Mouse (Mus musculus) hindbrain, embryonic 16.5 days (tissue): ENCODE measurements at regions not wholly inside any gene's neighbourhood (a gene's known extent, or its start where the extent isn't known, plus 50 kb on each side); places are given as distances from the start of the nearest gene placed in this dataset.

Experiments used
- ATAC-seq: fragments of 200-750 bp; cut with Nextera tagmentation; 2 replicates; pipeline ENCODE4 v1.8.0; 2017; ENCODE audit warnings: moderate TSS enrichment, moderate library complexity
- H3K27ac ChIP-seq: fragments of 300-500 bp; sonication (generic); 2 replicates; pipeline ENCODE4 v1.5.1; 2014; ENCODE audit warnings: low read depth, mild to moderate bottlenecking, control low read depth, low read length, moderate library complexity
- H3K27me3 ChIP-seq: fragments of 300-500 bp; sonication (generic); replicated peaks from 2 replicates; pipeline ENCODE4 v1.6.1; 2014; ENCODE audit warnings: low read length; ENCODE audit not compliant: control insufficient read depth, insufficient read depth
- H3K36me3 ChIP-seq: fragments of 300-500 bp; sonication (generic); 2 replicates; pipeline ENCODE4 v1.6.1; 2014; ENCODE audit warnings: mild to moderate bottlenecking, low read length, moderate library complexity, mixed read lengths; ENCODE audit not compliant: control insufficient read depth, insufficient read depth
- H3K4me1 ChIP-seq: fragments of 300-500 bp; sonication (generic); 2 replicates; pipeline ENCODE4 v1.6.1; 2014; ENCODE audit warnings: low read depth, low read length; ENCODE audit not compliant: control insufficient read depth, insufficient read depth
- H3K4me2 ChIP-seq: fragments of 300-500 bp; sonication (generic); 2 replicates; pipeline ENCODE4 v1.6.1; 2014; ENCODE audit warnings: mild to moderate bottlenecking, low read length, control low read depth, moderate library complexity
- H3K4me3 ChIP-seq: fragments of 300-500 bp; sonication (generic); 2 replicates; pipeline ENCODE4 v1.5.1; 2014; ENCODE audit warnings: mild to moderate bottlenecking, low read length, control low read depth, moderate library complexity
- H3K9ac ChIP-seq: fragments of 300-500 bp; sonication (generic); 2 replicates; pipeline ENCODE4 v1.6.1; 2014; ENCODE audit warnings: low read depth, mild to moderate bottlenecking, control low read depth, low read length, moderate library complexity
- H3K9me3 ChIP-seq: fragments of 300-500 bp; sonication (generic); 2 replicates; pipeline ENCODE4 v1.6.1; 2014; ENCODE audit warnings: mild to moderate bottlenecking, low read length, moderate library complexity; ENCODE audit not compliant: control insufficient read depth
- WGBS: fragments of 180-500 bp; shearing (Covaris S2); extraction: QIAGEN DNeasy Blood & Tissue Kit; methylation state at CpG from one replicate; pipeline ENCODE4 v1.1.7; 2014; 5-methylcytosine and 5-hydroxymethylcytosine counted together

DNA sequence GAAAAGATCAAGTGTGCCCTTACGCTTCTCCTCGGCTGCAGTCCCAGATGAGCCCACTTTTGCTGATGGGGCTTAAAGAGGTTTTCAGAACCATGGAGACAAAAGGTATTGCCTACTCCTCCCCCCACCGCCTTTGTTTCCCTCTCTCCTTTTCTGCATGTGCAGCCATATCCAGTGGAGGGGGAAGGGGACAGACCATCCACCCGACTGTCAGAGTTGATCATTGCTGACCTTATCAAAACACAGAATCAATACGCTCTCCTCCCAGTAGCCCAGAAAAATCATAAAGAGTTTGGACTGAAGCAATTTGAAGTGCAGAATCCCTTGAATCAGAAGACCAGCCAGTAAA is 159.9 kb upstream of the Ppp2r3a start:
- Histone ChIP-seq H3K27me3 (no peaks in the 10 kb centered on the region), H3K9ac (no peak overlapping the region), H3K4me2 (no peak overlapping the region), H3K4me1 (peaks cover 25% of the 10 kb centered on the region), H3K4me3 (no peak overlapping the region), H3K36me3 (no peaks in the 10 kb centered on the region), H3K9me3 (no peaks in the 10 kb centered on the region), H3K27ac (0 out of 2 replicates have a peak overlapping the region, but pooled peaks have one; percentile 23)
- 59% methylated on average over 5 of the region's 5 CpGs for WGBS
- no peak; the same call in 1 of the 2 replicates for ATAC-seq

GRCm38 (mm10) chr9:101410783-101411531 is 159.4 kb upstream of the Ppp2r3a start:
- no peak overlapping the region; the same call in 1 of the 2 replicates for H3K4me2 ChIP-seq
- H3K36me3 ChIP-seq, result no peaks in the 10 kb centered on the region
- peak overlapping the region; percentile 34; the same call in 1 of the 2 replicates for H3K27ac ChIP-seq
- 0 out of 2 replicates have a peak overlapping the region, but pooled peaks have one; percentile 9 for H3K9ac ChIP-seq
- H3K27me3 ChIP-seq, result no peaks in the 10 kb centered on the region
- H3K9me3 ChIP-seq, result no peaks in the 10 kb centered on the region
- peak; percentile 62 for ATAC-seq
- no peak overlapping the region for H3K4me3 ChIP-seq
- H3K4me1 ChIP-seq, result peaks cover 25% of the 10 kb centered on the region
- WGBS, result 59% methylated on average over 21 of the region's 21 CpGs

DNA sequence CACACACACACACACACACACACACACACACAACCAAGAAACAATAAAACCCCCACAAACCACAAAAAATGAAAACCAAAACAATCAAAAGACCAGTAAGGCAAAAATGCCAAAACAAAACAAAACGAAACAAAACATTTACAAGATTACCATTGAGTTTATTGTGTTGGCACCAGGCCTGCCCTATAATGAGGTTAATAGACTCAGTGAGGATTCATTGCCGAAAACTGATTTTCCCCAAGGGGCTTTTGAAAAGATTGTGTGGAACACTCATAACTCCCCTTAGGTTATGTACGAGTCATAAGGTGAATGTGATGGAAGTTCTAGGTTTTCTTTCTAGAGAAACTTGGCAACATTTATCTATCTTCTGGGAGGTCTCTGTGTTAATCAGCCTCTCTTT is 158.8 kb upstream of the Ppp2r3a start:
- Histone ChIP-seq H3K4me1 (peaks cover 25% of the 10 kb centered on the region), H3K9ac (no peak overlapping the region), H3K27ac (peak overlapping the region; percentile 29; the same call in 1 of the 2 replicates), H3K4me2 (no peak overlapping the region), H3K4me3 (no peak overlapping the region), H3K9me3 (no peaks in the 10 kb centered on the region), H3K36me3 (no peaks in the 10 kb centered on the region), H3K27me3 (no peaks in the 10 kb centered on the region)
- no peak for ATAC-seq
- WGBS, result 58% methylated on average over 3 of the region's 3 CpGs

- H3K27ac ChIP-seq, result peak overlapping the region; percentile 73
- no peaks in the 10 kb centered on the region for H3K27me3 ChIP-seq
- H3K4me2 ChIP-seq, result no peak overlapping the region
- no peaks in the 10 kb centered on the region for H3K9me3 ChIP-seq
- peaks cover 36% of the 10 kb centered on the region for H3K4me1 ChIP-seq
- no peaks in the 10 kb centered on the region for H3K36me3 ChIP-seq
- no peak for ATAC-seq
- WGBS, result 94% methylated on average over 1 of the region's 1 CpGs
- peak overlapping the region; percentile 5; the same call in 1 of the 2 replicates for H3K9ac ChIP-seq
- H3K4me3 ChIP-seq, result no peak overlapping the region
Observed at GRCm38 (mm10) chr9:101408116-101408515, 156.5 kb upstream of the Ppp2r3a start.

DNA sequence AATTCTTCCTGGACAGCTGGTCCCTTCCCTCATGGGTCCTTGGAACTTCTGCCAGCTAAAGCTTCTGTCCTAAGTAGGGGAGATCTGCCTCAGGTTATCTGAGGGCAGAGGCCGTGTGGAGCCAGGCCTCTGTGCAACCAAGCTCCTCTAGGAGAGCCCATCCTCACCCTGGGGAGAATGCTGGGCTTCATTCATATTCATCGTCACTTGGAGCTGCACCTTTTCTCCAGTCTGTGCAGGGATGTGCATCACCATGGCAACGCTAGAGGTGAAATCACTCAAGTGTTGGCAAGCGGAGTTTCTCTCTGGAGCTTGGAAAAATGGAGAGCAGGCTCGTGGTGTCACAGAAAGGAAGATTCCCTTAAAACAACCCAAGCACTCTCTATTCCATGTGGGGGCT is 155.5 kb upstream of the Ppp2r3a start:
- Histone ChIP-seq H3K9ac (no peak overlapping the region), H3K27me3 (no peaks in the 10 kb centered on the region), H3K27ac (peak overlapping the region; percentile 73), H3K36me3 (no peaks in the 10 kb centered on the region), H3K4me1 (peaks cover 36% of the 10 kb centered on the region), H3K4me2 (no peak overlapping the region; the same call in 1 of the 2 replicates), H3K9me3 (no peaks in the 10 kb centered on the region), H3K4me3 (no peak overlapping the region)
- peak; percentile 78 for ATAC-seq
- 33% methylated on average over 5 of the region's 5 CpGs for WGBS

DNA sequence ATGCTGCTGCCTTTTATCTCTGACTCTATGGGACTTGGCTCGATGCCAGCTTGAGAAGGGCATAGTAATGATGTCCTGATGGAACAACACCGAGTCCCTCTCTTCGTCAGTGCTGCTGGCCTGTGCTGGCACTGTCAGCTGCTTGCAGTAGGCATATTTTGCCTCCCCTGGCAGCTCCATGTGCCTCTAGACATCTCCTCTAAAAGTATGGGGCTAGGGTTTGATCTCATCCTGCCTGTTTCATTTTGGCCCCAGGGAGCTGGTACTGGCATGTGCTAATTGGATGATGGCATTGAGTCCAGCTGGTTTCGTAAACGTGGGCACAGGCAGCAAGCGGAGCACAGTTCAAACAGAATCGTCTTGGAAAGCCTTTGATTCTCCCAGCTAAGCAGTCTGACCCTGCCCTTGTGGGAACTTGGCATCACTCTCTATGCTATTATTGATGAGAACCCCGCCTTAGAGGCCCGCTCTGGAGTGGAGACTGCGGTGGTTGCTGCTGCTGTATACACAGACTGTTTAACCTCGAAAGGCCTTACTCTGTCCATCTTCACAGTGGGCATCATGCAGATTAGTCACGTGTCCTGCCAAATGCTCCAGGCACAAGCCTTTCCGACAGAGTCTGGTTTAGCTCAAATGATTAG is 153.0 kb upstream of the Ppp2r3a start:
- Histone ChIP-seq H3K4me3 (no peak overlapping the region), H3K27ac (no peak overlapping the region; the same call in 1 of the 2 replicates), H3K4me1 (peaks cover 26% of the 10 kb centered on the region), H3K27me3 (no peaks in the 10 kb centered on the region), H3K4me2 (peak overlapping the region; percentile 25; the same call in 1 of the 2 replicates), H3K36me3 (no peaks in the 10 kb centered on the region), H3K9me3 (no peaks in the 10 kb centered on the region), H3K9ac (no peak overlapping the region)
- peak; percentile 73 for ATAC-seq
- 22% methylated on average over 13 of the region's 13 CpGs for WGBS

GRCm38 (mm10) chr9:101404034-101404433 is 152.4 kb upstream of the Ppp2r3a start:
- no peaks in the 10 kb centered on the region for H3K9me3 ChIP-seq
- ATAC-seq, result no peak
- H3K27me3 ChIP-seq, result no peaks in the 10 kb centered on the region
- WGBS, result 51% methylated on average over 3 of the region's 3 CpGs
- no peak overlapping the region for H3K27ac ChIP-seq
- no peak overlapping the region for H3K4me2 ChIP-seq
- H3K36me3 ChIP-seq, result no peaks in the 10 kb centered on the region
- no peak overlapping the region for H3K9ac ChIP-seq
- H3K4me1 ChIP-seq, result peaks cover 26% of the 10 kb centered on the region
- H3K4me3 ChIP-seq, result no peak overlapping the region

- no peak overlapping the region for H3K4me3 ChIP-seq
- ATAC-seq, result no peak
- H3K27me3 ChIP-seq, result no peaks in the 10 kb centered on the region
- H3K9me3 ChIP-seq, result no peaks in the 10 kb centered on the region
- no peak overlapping the region for H3K9ac ChIP-seq
- H3K27ac ChIP-seq, result no peak overlapping the region
- peaks cover 22% of the 10 kb centered on the region for H3K4me1 ChIP-seq
- no peak overlapping the region for H3K4me2 ChIP-seq
- WGBS, result 65% methylated on average over 9 of the region's 9 CpGs
- no peaks in the 10 kb centered on the region for H3K36me3 ChIP-seq
Observed at GRCm38 (mm10) chr9:101402544-101403194, 151.1 kb upstream of the Ppp2r3a start.

- no peak for ATAC-seq
- H3K27me3 ChIP-seq, result no peaks in the 10 kb centered on the region
- H3K27ac ChIP-seq, result 0 out of 2 replicates have a peak overlapping the region, but pooled peaks have one; percentile 17
- no peak overlapping the region for H3K4me2 ChIP-seq
- H3K4me3 ChIP-seq, result no peak overlapping the region
- WGBS, result 77% methylated on average over 9 of the region's 9 CpGs
- peaks cover 11% of the 10 kb centered on the region; the same call in 1 of the 2 replicates for H3K4me1 ChIP-seq
- no peak overlapping the region for H3K9ac ChIP-seq
- H3K36me3 ChIP-seq, result no peaks in the 10 kb centered on the region
- H3K9me3 ChIP-seq, result no peaks in the 10 kb centered on the region
Observed at GRCm38 (mm10) chr9:101401416-101401815, 149.8 kb upstream of the Ppp2r3a start.
